Mouse (Mus musculus): Measurements from ENCODE around the gene Btbd35f20. TPM values are rescaled to one million over a fixed set of nuclear protein-coding genes. Genes with fewer than 3 reads are reported as not detected.
"Not testable (repeated sequence)": the region's sequence is repeated elsewhere in the genome, so short reads cannot be mapped to it uniquely, and the experiment has no call there.

The Btbd35f20 gene
- not detected for total RNA-seq (2021)
- long read RNA-seq, experiment 1 = 0 reads
- long read RNA-seq, experiment 2 = 0 reads

- DNase-seq (ENCODE audit: low spot score) = not testable (repeated sequence)
These were observed at the start of gene Btbd35f20 for GRCm38 (mm10) chrX:4291145-4291544. Gene Btbd35f20 (minus strand): TSS chrX:4291245.

Other genes starting within 250 kb of the Btbd35f20 start
- gene Btbd35f28, start 94.7 kb downstream of the Btbd35f20 start, total RNA-seq (2021) = not detected
- gene Btbd35f17, start 79.4 kb upstream of the Btbd35f20 start, total RNA-seq (2021) = not detected